In genomic region chr3:25144961-25145697, GRCm38 (mm10) we compare ENCODE assay signal across 9 mouse cellular contexts. TPM values are rescaled to one million over a fixed set of nuclear protein-coding genes. Genes with fewer than 3 reads are reported as not detected.
A peak's percentile ranks its signal among the peaks of the same experiment; 100 is the strongest.
DNase-seq lines count a peak whose midpoint lies in the region; ATAC-seq lines count a peak whose summit lies in the region.
"Had no signal": no experiment of that assay in that cellular context is flagged by ENCODE, and none has a peak within 500 bp of the region (broad histone marks: within the 10 kb centered on the region; RNA-seq: fewer than 3 reads in every experiment).

No protein-coding gene starts in this region.

- no peak overlapping the region for H3K9ac ChIP-seq in embryonic facial prominence, embryonic 15.5 days
- no peak overlapping the region for H3K9ac ChIP-seq in midbrain, embryonic 16.5 days (ENCODE audit: low read depth, low read length)

- peak overlapping the region; percentile 95 for H3K27ac ChIP-seq in embryonic facial prominence, embryonic 15.5 days (replicated peaks)
- 0 out of 2 replicates have a peak overlapping the region, but pooled peaks have one; percentile 2 for H3K27ac ChIP-seq in midbrain, embryonic 16.5 days (ENCODE audit: low read length)

- H3K4me2 ChIP-seq in embryonic facial prominence, embryonic 15.5 days (replicated peaks), result peak overlapping the region; percentile 66
- H3K4me2 ChIP-seq in midbrain, embryonic 16.5 days (ENCODE audit: low read length), result peak overlapping the region; percentile 81; the same call in 1 of the 2 replicates

- no peaks in the 10 kb centered on the region for H3K27me3 ChIP-seq in embryonic facial prominence, embryonic 15.5 days
- no peaks in the 10 kb centered on the region for H3K27me3 ChIP-seq in midbrain, embryonic 16.5 days (ENCODE audit: control insufficient read depth, insufficient read depth, low read depth, low read length)
- H3K27me3 ChIP-seq: heart, embryonic 15.5 days had no signal

- no peaks in the 10 kb centered on the region for H3K36me3 ChIP-seq in embryonic facial prominence, embryonic 15.5 days
- H3K36me3 ChIP-seq in midbrain, embryonic 16.5 days (ENCODE audit: control insufficient read depth, insufficient read depth, low read length), result no peaks in the 10 kb centered on the region
- H3K36me3 ChIP-seq: heart, embryonic 15.5 days had no signal

- no peak for ATAC-seq in embryonic facial prominence, embryonic 15.5 days (ENCODE audit: insufficient number of reproducible peaks, low FRiP score, low TSS enrichment, low read depth)
- ATAC-seq in midbrain, embryonic 16.5 days, result no peak
- ATAC-seq in megakaryocyte-erythroid progenitor cell, adult 5-6 weeks (replicated peaks; ENCODE audit: low FRiP score, low TSS enrichment, poor library complexity, severe bottlenecking), result no peak
- ATAC-seq in CD4-positive, CD25-positive, alpha-beta regulatory T cell, adult 4 months, result no peak

- peak overlapping the region; percentile 57 for H3K4me3 ChIP-seq in embryonic facial prominence, embryonic 15.5 days (replicated peaks)
- H3K4me3 ChIP-seq in midbrain, embryonic 16.5 days (ENCODE audit: low read depth, low read length), result no peak overlapping the region

- 0 out of 2 replicates have a peak, but pooled peaks cover 6% of the 10 kb centered on the region for H3K4me1 ChIP-seq in embryonic facial prominence, embryonic 15.5 days
- peaks cover 9% of the 10 kb centered on the region for H3K4me1 ChIP-seq in midbrain, embryonic 16.5 days (ENCODE audit: control insufficient read depth, insufficient read depth, low read length)
- H3K4me1 ChIP-seq: heart, embryonic 15.5 days had no signal

- no peaks in the 10 kb centered on the region for H3K9me3 ChIP-seq in embryonic facial prominence, embryonic 15.5 days (replicated peaks)
- H3K9me3 ChIP-seq in midbrain, embryonic 16.5 days (replicated peaks; ENCODE audit: control insufficient read depth, low read length, poor library complexity, severe bottlenecking), result peaks cover 4% of the 10 kb centered on the region; the same call in 1 of the 2 replicates
- H3K9me3 ChIP-seq: heart, embryonic 15.5 days had no signal

- WGBS in embryonic facial prominence, embryonic 15.5 days, result 4% methylated on average over 8 of the region's 8 CpGs
- WGBS in midbrain, embryonic 16.5 days, result 9% methylated on average over 8 of the region's 8 CpGs

- peak; percentile 69 to 76 for DNase-seq in right cerebral cortex, adult 2 months (ENCODE audit: low spot score in 2 of 2)
- no peak for DNase-seq in right cerebral cortex, postnatal 4 days
- peak; percentile 65 to 73 for DNase-seq in layer of hippocampus, adult 8-10 months (ENCODE audit: low spot score in 2 of 2)
- DNase-seq in spleen, postnatal 36 days (ENCODE audit: low spot score in 2 of 2), result no peak

RNA-seq across cellular contexts. Expression of gene Naaladl2, which starts 1.1 kb away (rescaled TPM):
- polyA plus RNA-seq in embryonic facial prominence, embryonic 15.5 days (2015; fragmentation: Nextera tagmentation; extraction: Ambion mirVana), result 2.9 and 3.6 TPM in 2 replicates
- total RNA-seq in layer of hippocampus, adult 8-10 months (2022), result 1 to 10 TPM; 2.9 to 4.6 (median 3.0) TPM
- 0.42 and 0.64 TPM in 2 replicates for polyA plus RNA-seq in midbrain, embryonic 16.5 days (2015; fragmentation: Nextera tagmentation; extraction: Ambion mirVana)
- not detected in 2 replicates for total RNA-seq in megakaryocyte-erythroid progenitor cell, adult 5-6 weeks (2014; fragmentation: Nextera tagmentation)
- not detected in 2 replicates for total RNA-seq in megakaryocyte-erythroid progenitor cell, adult 5-6 weeks (2017)
- not detected for polyA plus RNA-seq in CD4-positive, CD25-positive, alpha-beta regulatory T cell, adult 4 months (2017; shearing (Covaris generic))

Comparison
In these comparisons a context has a peak if more than half of its experiments do, and no peak if none do; other contexts are left out.
1. DNase-seq: peak in right cerebral cortex, adult 2 months (2 of 2) and layer of hippocampus, adult 8-10 months (2 of 2); none in right cerebral cortex, postnatal 4 days (single experiment) and spleen, postnatal 36 days (0 of 2).